Mouse (Mus musculus): ENCODE data around the gene Tmem33. TPM values are rescaled to one million over a fixed set of nuclear protein-coding genes. Genes with fewer than 3 reads are reported as not detected.

Gene Tmem33
- polyA plus RNA-seq, 1 experiment: 58.1 TPM

DNA sequence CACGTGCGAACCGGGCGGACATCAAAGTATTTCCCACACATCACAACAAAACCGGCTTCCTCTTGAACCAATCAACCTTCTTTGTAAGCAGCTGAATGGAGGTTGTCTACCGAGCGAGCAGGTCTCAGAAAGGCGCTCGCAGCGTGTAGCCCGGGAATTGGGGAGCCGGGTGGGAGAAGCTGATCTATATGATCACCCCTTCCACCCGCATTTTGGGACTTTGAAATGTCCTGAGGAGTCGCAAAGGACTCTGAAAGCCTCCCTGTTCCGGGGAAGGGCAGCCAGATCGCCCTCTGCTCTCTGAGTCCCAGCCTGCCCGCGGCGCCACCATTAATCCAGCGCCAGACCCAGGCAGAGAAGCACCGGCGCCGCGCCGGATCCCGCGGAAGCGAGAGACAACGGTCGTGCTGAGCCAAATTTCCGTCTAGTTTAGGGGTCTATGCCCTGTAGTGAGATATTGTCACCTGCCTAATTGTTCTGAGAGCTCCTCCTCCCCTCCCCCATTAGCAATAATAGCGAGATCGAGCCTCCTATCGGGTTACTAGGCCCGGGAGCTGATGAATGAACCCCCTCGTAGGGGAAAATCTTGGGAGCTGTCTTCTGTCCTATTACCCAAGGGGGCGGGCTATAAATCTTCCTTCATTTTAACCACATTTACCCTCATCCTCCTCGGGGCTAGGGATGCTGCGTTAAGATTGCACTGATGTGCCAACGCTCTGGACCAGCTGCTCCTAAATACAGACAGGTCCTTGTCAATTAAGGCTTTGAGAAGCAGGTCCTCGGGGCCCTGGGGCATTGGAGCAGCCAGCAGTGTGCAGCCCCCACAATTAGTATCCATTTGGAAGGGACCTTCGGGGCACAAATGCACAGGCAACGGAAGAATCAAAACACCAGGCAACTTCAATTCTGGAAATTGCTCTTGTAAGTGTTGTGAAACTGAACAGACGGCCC, 37.6 kb upstream of the Tmem33 start:
- H3K27me3 ChIP-seq (ENCODE audit: control insufficient read depth, insufficient read depth, low read length): peaks cover 6% of the 10 kb centered on the region
- TF ChIP-seq CTCF (IDR thresholded peaks at IDR 0.05; ENCODE audit: control insufficient read depth, insufficient read depth, insufficient replicate concordance, low read depth, low read length) (no peak), POLR2A (IDR thresholded peaks at IDR 0.05; ENCODE audit: control insufficient read depth, low read depth, low read length) (no peak)
- H3K4me3 ChIP-seq (ENCODE audit: control insufficient read depth, low read depth, low read length): peak overlapping the region; percentile 56
- H3K36me3 ChIP-seq (ENCODE audit: control insufficient read depth, insufficient read depth, low read length): no peaks in the 10 kb centered on the region
- H3K4me1 ChIP-seq (ENCODE audit: control insufficient read depth, insufficient read depth, low read length): peaks cover 11% of the 10 kb centered on the region
- H3K27ac ChIP-seq (ENCODE audit: control insufficient read depth, insufficient read depth, low read depth, low read length): no peak overlapping the region

DNA sequence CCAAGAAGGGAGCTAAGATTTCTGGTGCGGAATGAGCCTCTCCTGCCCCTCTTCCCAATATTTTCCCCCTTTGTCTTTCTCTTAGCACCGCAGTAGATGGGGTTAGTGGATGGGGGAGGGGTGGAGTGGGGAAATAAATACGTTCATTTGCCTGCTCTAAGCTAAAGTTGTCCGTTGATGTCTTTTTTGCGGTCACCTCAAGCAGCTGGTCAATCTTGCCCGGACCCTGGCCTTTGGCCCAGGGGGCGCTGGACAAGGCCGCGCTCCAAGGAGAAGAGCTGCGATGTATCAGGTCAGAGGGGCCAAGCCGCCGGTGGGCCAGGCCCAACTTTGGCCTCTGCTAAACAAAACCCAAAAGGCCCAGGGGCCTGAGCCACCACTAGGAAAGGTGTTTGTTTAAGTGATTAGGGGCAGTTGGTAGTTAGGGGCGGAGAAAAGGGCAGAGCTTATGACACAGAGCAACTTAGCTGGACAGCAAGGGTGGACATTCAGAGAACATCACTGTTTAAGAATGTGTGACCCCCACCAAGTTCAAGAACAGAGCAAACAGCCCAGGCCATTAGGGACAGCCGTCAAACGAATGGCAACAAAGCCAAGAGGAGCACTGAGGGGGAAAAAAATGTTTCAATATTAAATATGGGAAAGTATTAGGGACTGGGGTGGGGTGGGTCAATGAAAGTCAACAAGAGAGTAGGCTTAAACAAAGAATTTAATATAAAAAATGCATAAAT, 36.8 kb upstream of the Tmem33 start:
- Histone ChIP-seq H3K27me3 (ENCODE audit: control insufficient read depth, insufficient read depth, low read length) (peaks cover 11% of the 10 kb centered on the region), H3K4me1 (ENCODE audit: control insufficient read depth, insufficient read depth, low read length) (peaks cover 15% of the 10 kb centered on the region), H3K4me3 (ENCODE audit: control insufficient read depth, low read depth, low read length) (no peak overlapping the region), H3K27ac (ENCODE audit: control insufficient read depth, insufficient read depth, low read depth, low read length) (no peak overlapping the region), H3K36me3 (ENCODE audit: control insufficient read depth, insufficient read depth, low read length) (no peaks in the 10 kb centered on the region)
- TF ChIP-seq POLR2A (IDR thresholded peaks at IDR 0.05; ENCODE audit: control insufficient read depth, low read depth, low read length) (no peak), CTCF (IDR thresholded peaks at IDR 0.05; ENCODE audit: control insufficient read depth, insufficient read depth, insufficient replicate concordance, low read depth, low read length) (no peak)

DNA sequence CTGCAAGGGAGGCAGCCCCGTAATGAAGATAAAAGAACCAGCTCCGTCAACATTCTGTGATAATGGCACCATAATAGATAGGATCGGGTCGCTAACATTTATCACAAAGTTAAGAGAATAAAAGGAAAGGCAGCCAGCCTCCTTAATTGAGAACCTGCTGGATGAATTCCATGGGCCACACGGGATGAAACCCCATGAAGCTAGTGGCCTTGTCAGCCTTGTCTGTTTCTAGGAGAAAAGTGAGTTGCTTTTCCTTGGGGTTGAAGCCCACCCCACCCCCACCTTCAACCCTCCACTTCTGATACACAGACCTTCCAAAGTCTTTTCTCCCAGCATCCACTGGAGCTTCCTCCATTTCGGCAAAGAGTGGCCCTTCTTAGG, 36.3 kb upstream of the Tmem33 start:
- no peak for TF ChIP-seq POLR2A (IDR thresholded peaks at IDR 0.05; ENCODE audit: control insufficient read depth, low read depth, low read length)
- TF ChIP-seq CTCF (IDR thresholded peaks at IDR 0.05; ENCODE audit: control insufficient read depth, insufficient read depth, insufficient replicate concordance, low read depth, low read length): no peak
- Histone ChIP-seq H3K36me3 (ENCODE audit: control insufficient read depth, insufficient read depth, low read length) (no peaks in the 10 kb centered on the region), H3K4me3 (ENCODE audit: control insufficient read depth, low read depth, low read length) (no peak overlapping the region), H3K27ac (ENCODE audit: control insufficient read depth, insufficient read depth, low read depth, low read length) (no peak overlapping the region), H3K27me3 (ENCODE audit: control insufficient read depth, insufficient read depth, low read length) (peaks cover 11% of the 10 kb centered on the region), H3K4me1 (ENCODE audit: control insufficient read depth, insufficient read depth, low read length) (peaks cover 15% of the 10 kb centered on the region)

DNA sequence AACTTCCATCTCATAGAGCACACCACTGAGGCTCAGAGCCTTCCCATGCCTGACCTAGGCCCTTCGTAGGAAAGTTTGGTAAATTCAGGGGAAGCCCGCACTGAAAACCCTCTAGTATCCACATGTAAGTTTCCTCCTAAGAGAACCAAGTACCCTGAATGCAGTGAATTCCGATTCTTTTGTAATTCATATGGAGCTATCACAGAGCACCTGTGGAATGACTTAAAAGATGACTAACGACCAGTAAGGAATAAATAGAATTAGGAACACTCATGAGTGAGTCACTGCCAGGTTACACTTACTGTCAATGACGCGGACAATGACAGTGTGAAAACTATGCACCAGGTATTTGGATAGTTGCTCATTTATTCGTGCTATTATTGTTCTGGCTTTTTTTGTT, 34.6 kb upstream of the Tmem33 start:
- H3K4me1 ChIP-seq (ENCODE audit: control insufficient read depth, insufficient read depth, low read length): peaks cover 22% of the 10 kb centered on the region
- TF ChIP-seq CTCF (IDR thresholded peaks at IDR 0.05; ENCODE audit: control insufficient read depth, insufficient read depth, insufficient replicate concordance, low read depth, low read length) (no peak), POLR2A (IDR thresholded peaks at IDR 0.05; ENCODE audit: control insufficient read depth, low read depth, low read length) (no peak)

DNA sequence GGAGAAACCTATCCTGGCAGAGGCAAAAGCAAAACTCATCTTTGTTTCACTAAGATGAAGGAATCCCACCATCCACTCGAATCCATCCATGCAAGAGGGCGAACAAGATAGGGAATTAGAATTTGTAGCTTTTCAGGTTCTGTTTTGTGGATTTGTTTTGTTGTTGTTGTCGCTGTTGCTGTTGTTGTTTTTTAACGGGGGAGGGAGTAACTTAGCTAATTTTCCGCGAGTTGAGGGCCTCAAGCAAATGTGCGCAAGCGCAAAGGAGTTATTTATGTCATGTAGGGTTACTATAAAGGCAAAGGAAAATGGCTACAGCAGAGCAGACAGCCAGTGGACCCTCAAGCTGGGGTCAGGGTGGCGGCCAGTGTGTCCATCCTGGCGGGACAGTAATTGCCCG, 33.1 kb upstream of the Tmem33 start:
- no peak overlapping the region for H3K4me3 ChIP-seq (ENCODE audit: control insufficient read depth, low read depth, low read length)
- TF ChIP-seq CTCF (IDR thresholded peaks at IDR 0.05; ENCODE audit: control insufficient read depth, insufficient read depth, insufficient replicate concordance, low read depth, low read length): no peak
- TF ChIP-seq POLR2A (IDR thresholded peaks at IDR 0.05; ENCODE audit: control insufficient read depth, low read depth, low read length): no peak

More for the DNA sequence above, 34.6 kb upstream of the Tmem33 start:
- H3K27ac ChIP-seq (ENCODE audit: control insufficient read depth, insufficient read depth, low read depth, low read length): no peak overlapping the region
- H3K27me3 ChIP-seq (ENCODE audit: control insufficient read depth, insufficient read depth, low read length): peaks cover 20% of the 10 kb centered on the region
- no peaks in the 10 kb centered on the region for H3K36me3 ChIP-seq (ENCODE audit: control insufficient read depth, insufficient read depth, low read length)
- no peak overlapping the region for H3K4me3 ChIP-seq (ENCODE audit: control insufficient read depth, low read depth, low read length)

DNA sequence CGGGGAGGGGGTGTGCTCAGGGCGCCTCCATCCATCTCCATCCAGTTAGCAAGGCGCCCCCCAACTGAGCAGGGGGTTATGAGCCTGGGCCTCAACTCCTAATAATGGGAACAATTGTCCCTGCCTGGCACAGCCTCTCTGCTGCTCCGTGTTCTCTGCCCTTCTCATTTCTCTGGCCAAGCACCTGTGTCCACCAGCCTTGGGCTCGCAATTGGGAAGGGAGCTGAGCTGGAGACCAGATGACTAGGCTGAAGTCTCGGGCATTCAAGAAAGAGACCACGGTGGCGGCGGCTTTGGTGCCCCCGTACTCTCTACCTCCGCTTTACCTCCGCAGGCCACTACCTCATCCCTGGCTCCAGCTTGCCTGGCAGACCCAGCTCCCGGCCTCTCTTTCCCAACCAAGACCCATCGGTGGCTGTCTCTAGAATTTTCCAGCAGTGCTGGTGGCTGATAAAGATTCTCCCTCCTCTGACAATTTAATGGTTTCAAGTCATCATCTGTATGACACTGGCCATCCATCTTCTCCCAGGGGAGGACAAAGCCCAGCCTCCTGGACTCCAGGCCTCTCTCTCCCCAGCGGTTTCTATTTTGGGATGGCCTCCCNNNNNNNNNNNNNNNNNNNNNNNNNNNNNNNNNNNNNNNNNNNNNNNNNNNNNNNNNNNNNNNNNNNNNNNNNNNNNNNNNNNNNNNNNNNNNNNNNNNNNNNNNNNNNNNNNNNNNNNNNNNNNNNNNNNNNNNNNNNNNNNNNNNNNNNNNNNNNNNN, 32.5 kb upstream of the Tmem33 start:
- H3K27me3 ChIP-seq (ENCODE audit: control insufficient read depth, insufficient read depth, low read length): peaks cover 24% of the 10 kb centered on the region
- H3K4me1 ChIP-seq (ENCODE audit: control insufficient read depth, insufficient read depth, low read length): peaks cover 25% of the 10 kb centered on the region
- TF ChIP-seq POLR2A (IDR thresholded peaks at IDR 0.05; ENCODE audit: control insufficient read depth, low read depth, low read length): no peak
- no peak for TF ChIP-seq CTCF (IDR thresholded peaks at IDR 0.05; ENCODE audit: control insufficient read depth, insufficient read depth, insufficient replicate concordance, low read depth, low read length)

More for the DNA sequence above, 33.1 kb upstream of the Tmem33 start:
- Histone ChIP-seq H3K36me3 (ENCODE audit: control insufficient read depth, insufficient read depth, low read length) (no peaks in the 10 kb centered on the region), H3K27ac (ENCODE audit: control insufficient read depth, insufficient read depth, low read depth, low read length) (no peak overlapping the region), H3K4me1 (ENCODE audit: control insufficient read depth, insufficient read depth, low read length) (peaks cover 28% of the 10 kb centered on the region), H3K27me3 (ENCODE audit: control insufficient read depth, insufficient read depth, low read length) (peaks cover 27% of the 10 kb centered on the region)

More for the DNA sequence above, 32.5 kb upstream of the Tmem33 start:
- H3K4me3 ChIP-seq (ENCODE audit: control insufficient read depth, low read depth, low read length): no peak overlapping the region
- H3K27ac ChIP-seq (ENCODE audit: control insufficient read depth, insufficient read depth, low read depth, low read length): no peak overlapping the region
- H3K36me3 ChIP-seq (ENCODE audit: control insufficient read depth, insufficient read depth, low read length): no peaks in the 10 kb centered on the region

Data from testis, adult 2 months (tissue).